Mouse (Mus musculus) MEL (cell line): ENCODE results near the gene Ivd. TPM values are rescaled to one million over a fixed set of nuclear protein-coding genes. Genes with fewer than 3 reads are reported as not detected.

Experiments used
- DNase-seq: peaks from one replicate; pipeline ENCODE4 v3.0.0; 2011; ENCODE audit warnings: low read depth, low spot score
- H3K27ac ChIP-seq: 2 replicates; pipeline ENCODE4 v1.5.1; 2012; ENCODE audit warnings: low read depth, mild to moderate bottlenecking, control low read depth, low read length, moderate library complexity; ENCODE audit not compliant: control insufficient read depth
- H3K27me3 ChIP-seq, 2 experiments: fragments of 150-350 bp in 1 of 2; sonication (generic) in 1 of 2; 2 replicates each; pipeline ENCODE4 v1.6.1; 2012; ENCODE audit warnings: low read length in 2 of 2, mild to moderate bottlenecking in 2 of 2, improper control_type of control experiment in 1 of 2, moderate library complexity in 1 of 2; ENCODE audit not compliant: insufficient read depth in 2 of 2, control insufficient read depth in 1 of 2
- H3K36me3 ChIP-seq, 2 experiments: 2 replicates each; pipeline ENCODE4 v1.6.1; 2012 to 2014; ENCODE audit warnings: low read length in 2 of 2, improper control_type of control experiment in 1 of 2, inconsistent platforms in 1 of 2, mild to moderate bottlenecking in 1 of 2; ENCODE audit not compliant: insufficient read depth in 2 of 2, control insufficient read depth in 1 of 2
- H3K4me1 ChIP-seq, 2 experiments: fragments of 150-350 bp in 1 of 2; sonication (generic) in 1 of 2; 2 replicates each; pipeline ENCODE4 v1.6.1; 2012; ENCODE audit warnings: low read length in 2 of 2, improper control_type of control experiment in 1 of 2, mild to moderate bottlenecking in 1 of 2; ENCODE audit not compliant: insufficient read depth in 2 of 2, control insufficient read depth in 1 of 2
- H3K4me3 ChIP-seq, 2 experiments: fragments of 150-350 bp in 1 of 2; sonication (generic) in 1 of 2; 2 replicates each; pipeline ENCODE4 v1.5.1; 2012; ENCODE audit warnings: low read depth in 2 of 2, low read length in 2 of 2, mild to moderate bottlenecking in 2 of 2, moderate library complexity in 2 of 2, control low read depth in 1 of 2, improper control_type of control experiment in 1 of 2; ENCODE audit not compliant: control insufficient read depth in 1 of 2, insufficient read depth in 1 of 2
- H3K79me2 ChIP-seq: 2 replicates; pipeline ENCODE4 v1.6.1; 2012; ENCODE audit warnings: mild to moderate bottlenecking, low read length, moderate library complexity; ENCODE audit not compliant: control insufficient read depth, poor library complexity, insufficient read depth
- H3K9ac ChIP-seq: 2 replicates; pipeline ENCODE4 v1.6.1; 2012; ENCODE audit warnings: low read depth, mild to moderate bottlenecking, control low read depth, low read length, moderate library complexity; ENCODE audit not compliant: control insufficient read depth, poor library complexity, severe bottlenecking
- H3K9me3 ChIP-seq: fragments of 150-350 bp; sonication (generic); replicated peaks from 2 replicates; pipeline ENCODE4 v1.6.1; 2012; ENCODE audit warnings: mild to moderate bottlenecking, low read length, improper control_type of control experiment, moderate library complexity; ENCODE audit not compliant: insufficient read depth
- BHLHE40 ChIP-seq: IDR thresholded peaks from 2 replicates; pipeline ENCODE4 v1.6.1; 2012; ENCODE audit warnings: low read depth, mild to moderate bottlenecking, inconsistent platforms, low read length, improper control_type of control experiment, borderline replicate concordance
- CHD1 ChIP-seq: IDR thresholded peaks from 2 replicates; pipeline ENCODE4 v1.6.1; 2012; ENCODE audit warnings: low read depth, mild to moderate bottlenecking, inconsistent platforms, low read length, improper control_type of control experiment
- E2F4 ChIP-seq: IDR thresholded peaks from 2 replicates; pipeline ENCODE4 v1.6.1; 2011; ENCODE audit warnings: low read depth, low read length, improper control_type of control experiment, borderline replicate concordance
- ELF1 ChIP-seq: IDR thresholded peaks from 2 replicates; pipeline ENCODE4 v1.6.1; 2014; ENCODE audit warnings: low read depth, mild to moderate bottlenecking, inconsistent platforms, low read length, improper control_type of control experiment, moderate library complexity
- EP300 ChIP-seq, 2 experiments: IDR thresholded peaks; 2 replicates each; pipeline ENCODE4 v1.6.1; 2011; ENCODE audit warnings: improper control_type of control experiment in 2 of 2, low read length in 2 of 2, low read depth in 1 of 2, mild to moderate bottlenecking in 1 of 2
- GABPA ChIP-seq: IDR thresholded peaks from 2 replicates; pipeline ENCODE4 v1.6.1; 2012; ENCODE audit warnings: low read depth, mild to moderate bottlenecking, inconsistent platforms, low read length, improper control_type of control experiment, moderate library complexity
- HCFC1 ChIP-seq: IDR thresholded peaks from 2 replicates; pipeline ENCODE4 v1.6.1; 2012; ENCODE audit warnings: low read depth, mild to moderate bottlenecking, inconsistent platforms, low read length, improper control_type of control experiment, moderate library complexity
- JUND ChIP-seq: IDR thresholded peaks from 2 replicates; pipeline ENCODE4 v1.6.1; 2011; ENCODE audit warnings: low read depth, mild to moderate bottlenecking, improper control_type of control experiment, low read length
- KAT2A ChIP-seq: conservative IDR thresholded peaks from 2 replicates; pipeline ENCODE4 v1.6.1; 2012; ENCODE audit warnings: low read depth, low read length, improper control_type of control experiment, inconsistent platforms
- MAFK ChIP-seq: IDR thresholded peaks from 2 replicates; pipeline ENCODE4 v1.6.1; 2011; ENCODE audit warnings: low read depth, mild to moderate bottlenecking, low read length, improper control_type of control experiment, borderline replicate concordance
- MAX ChIP-seq: IDR thresholded peaks from 2 replicates; pipeline ENCODE4 v1.6.1; 2011; ENCODE audit warnings: low read length, improper control_type of control experiment
- MAZ ChIP-seq: IDR thresholded peaks from 2 replicates; pipeline ENCODE4 v1.6.1; 2012; ENCODE audit warnings: low read depth, mild to moderate bottlenecking, inconsistent platforms, low read length, improper control_type of control experiment
- MEF2A ChIP-seq: IDR thresholded peaks from 2 replicates; pipeline ENCODE4 v1.6.1; 2014; ENCODE audit warnings: low read depth, mild to moderate bottlenecking, inconsistent platforms, low read length, improper control_type of control experiment; ENCODE audit not compliant: poor library complexity, insufficient replicate concordance, severe bottlenecking; ENCODE audit errors: extremely low read depth
- MXI1 ChIP-seq: IDR thresholded peaks from 2 replicates; pipeline ENCODE4 v1.6.1; 2011; ENCODE audit warnings: mild to moderate bottlenecking, low read depth, low read length, improper control_type of control experiment
- MYC ChIP-seq: IDR thresholded peaks from 2 replicates; pipeline ENCODE4 v1.6.1; 2011; ENCODE audit warnings: low read depth, mild to moderate bottlenecking, low read length, improper control_type of control experiment, moderate library complexity
- NELFE ChIP-seq: IDR thresholded peaks from 2 replicates; pipeline ENCODE4 v1.6.1; 2011; ENCODE audit warnings: low read depth, low read length, improper control_type of control experiment
- NRF1 ChIP-seq: IDR thresholded peaks from 2 replicates; pipeline ENCODE4 v1.6.1; 2014; ENCODE audit warnings: low read depth, mild to moderate bottlenecking, inconsistent platforms, low read length, improper control_type of control experiment, moderate library complexity; ENCODE audit not compliant: poor library complexity, insufficient read depth, severe bottlenecking
- POLR2A ChIP-seq, 2 experiments: IDR thresholded peaks; 2 replicates each; pipeline ENCODE4 v1.6.1; 2011 to 2012; ENCODE audit warnings: low read length in 2 of 2, mild to moderate bottlenecking in 2 of 2, control low read depth in 1 of 2, improper control_type of control experiment in 1 of 2, low read depth in 1 of 2, moderate library complexity in 1 of 2; ENCODE audit not compliant: control insufficient read depth in 1 of 2, insufficient read depth in 1 of 2, poor library complexity in 1 of 2
- POLR2AphosphoS2 ChIP-seq: IDR thresholded peaks from 2 replicates; pipeline ENCODE4 v1.6.1; 2011; ENCODE audit warnings: low read length, improper control_type of control experiment
- POLR2AphosphoS5 ChIP-seq: IDR thresholded peaks from 2 replicates; pipeline ENCODE4 v1.6.1; 2012; ENCODE audit warnings: low read depth, borderline replicate concordance, mild to moderate bottlenecking, inconsistent platforms, low read length, moderate library complexity, mixed read lengths
- RAD21 ChIP-seq: IDR thresholded peaks from 2 replicates; pipeline ENCODE4 v1.6.1; 2011; ENCODE audit warnings: mild to moderate bottlenecking, low read depth, low read length, improper control_type of control experiment
- RCOR1 ChIP-seq: IDR thresholded peaks from 2 replicates; pipeline ENCODE4 v1.6.1; 2012; ENCODE audit warnings: low read depth, mild to moderate bottlenecking, inconsistent platforms, low read length, improper control_type of control experiment
- TBP ChIP-seq: IDR thresholded peaks from 2 replicates; pipeline ENCODE4 v1.8.0; 2011; ENCODE audit warnings: low read depth, low read length, improper control_type of control experiment
- UBTF ChIP-seq: IDR thresholded peaks from 2 replicates; pipeline ENCODE4 v1.6.1; 2012; ENCODE audit warnings: low read depth, mild to moderate bottlenecking, inconsistent platforms, low read length, improper control_type of control experiment, moderate library complexity, borderline replicate concordance; ENCODE audit not compliant: insufficient read depth
- USF1 ChIP-seq: IDR thresholded peaks from 2 replicates; pipeline ENCODE4 v1.6.1; 2014; ENCODE audit warnings: low read depth, mild to moderate bottlenecking, inconsistent platforms, low read length, improper control_type of control experiment, moderate library complexity
- USF2 ChIP-seq, 2 experiments: IDR thresholded peaks; 2 replicates each; pipeline ENCODE4 v1.6.1; 2011 to 2012; ENCODE audit warnings: improper control_type of control experiment in 2 of 2, low read length in 2 of 2, borderline replicate concordance in 1 of 2, inconsistent platforms in 1 of 2, low read depth in 1 of 2, mild to moderate bottlenecking in 1 of 2; ENCODE audit not compliant: insufficient read depth in 1 of 2
- ZC3H11A ChIP-seq: IDR thresholded peaks from 2 replicates; pipeline ENCODE4 v1.6.1; 2012; ENCODE audit warnings: low read depth, mild to moderate bottlenecking, inconsistent platforms, low read length, improper control_type of control experiment
- ZNF384 ChIP-seq: IDR thresholded peaks from 2 replicates; pipeline ENCODE4 v1.6.1; 2012; ENCODE audit warnings: low read depth, mild to moderate bottlenecking, inconsistent platforms, low read length, improper control_type of control experiment
- polyA plus RNA-seq, 2 experiments: library from polyadenylated mRNA; stranded (reverse) in 1 of 2; unstranded in 1 of 2; fragments of >175 nt in 1 of 2; fragments of >200 nt in 1 of 2; gene quantifications; 2 replicates each; pipeline versions ENCODE4 v1.2.1 to v1.2.4; 2012; ENCODE audit warnings: low replicate concordance in 2 of 2, low read depth in 1 of 2; ENCODE audit not compliant: insufficient read length in 2 of 2, insufficient read depth in 1 of 2, missing spikeins in 1 of 2
- total RNA-seq: library from RNA; depleted of rRNA; stranded (reverse); fragments of 300-350 nt; gene quantifications from 2 replicates; pipeline ENCODE4 v1.2.3, GENCODE M21; 2012

Gene Ivd
- total and polyA plus RNA-seq, 3 experiments = 17.1 to 33.4 TPM; not detected in 1

- H3K4me3 ChIP-seq = peak overlapping the region; percentile 41 to 42
- H3K4me1 ChIP-seq = peaks cover 4 to 18% of the 10 kb centered on the region in 2 experiments
These were observed 25.7 kb downstream of the Ivd start for GRCm38 (mm10) chr2:118887440-118887839.

GRCm38 (mm10) chr2:118887845-118888548, 26.2 kb downstream of the Ivd start:
- no peaks in the 10 kb centered on the region for H3K79me2 ChIP-seq
- H3K9ac ChIP-seq = peak overlapping the region; percentile 41
- H3K36me3 ChIP-seq = peaks cover 0 to 5% of the 10 kb centered on the region in 2 experiments; a peak in 2 of 4 replicates
- peak overlapping the region; percentile 41 to 68 for H3K4me3 ChIP-seq
- H3K9me3 ChIP-seq = no peaks in the 10 kb centered on the region
- DNase-seq = peak; percentile 83
- H3K4me1 ChIP-seq = peaks cover 4 to 23% of the 10 kb centered on the region in 2 experiments; a peak in 3 of 4 replicates
- H3K27ac ChIP-seq = peak overlapping the region; percentile 33
- H3K27me3 ChIP-seq = no peaks in the 10 kb centered on the region
- TF ChIP-seq MXI1 = peak; percentile 87
- TF ChIP-seq MAZ = 0 out of 2 replicates have a peak, but pooled peaks have one; percentile 58
- no peak for TF ChIP-seq ZNF384
- TF ChIP-seq RAD21 = no peak
- TF ChIP-seq POLR2AphosphoS2 = no peak
- TF ChIP-seq NRF1 = no peak
- no peak for TF ChIP-seq POLR2AphosphoS5
- TF ChIP-seq ELF1 = no peak
- no peak for TF ChIP-seq ZC3H11A
- TF ChIP-seq E2F4 = no peak
- no peak for TF ChIP-seq TBP
- no peak for TF ChIP-seq JUND
- TF ChIP-seq CHD1 = no peak
- TF ChIP-seq GABPA = no peak
- no peak for TF ChIP-seq BHLHE40
- no peak for TF ChIP-seq UBTF
- TF ChIP-seq USF2 (IDR thresholded peaks at IDR 0.05; ENCODE audit: borderline replicate concordance in 1 of 2, insufficient read depth in 1 of 2, low read depth in 1 of 2, low read length in 2 of 2) = no peak
- no peak for TF ChIP-seq MAFK
- TF ChIP-seq MYC = 0 out of 2 replicates have a peak, but pooled peaks have one; percentile 42
- TF ChIP-seq MAX = no peak
- no peak for TF ChIP-seq MEF2A
- no peak for TF ChIP-seq POLR2A (IDR thresholded peaks at IDR 0.05; ENCODE audit: control insufficient read depth in 1 of 2, insufficient read depth in 1 of 2, low read depth in 1 of 2, low read length in 2 of 2, poor library complexity in 1 of 2)
- TF ChIP-seq RCOR1 = no peak
- TF ChIP-seq NELFE = no peak
- 0 out of 2 replicates have a peak, but pooled peaks have one; percentile 26 for TF ChIP-seq HCFC1
- TF ChIP-seq KAT2A = no peak
- TF ChIP-seq USF1 = no peak
- TF ChIP-seq EP300 (IDR thresholded peaks at IDR 0.05; ENCODE audit: low read depth in 1 of 2, low read length in 2 of 2) = peak; percentile 7 to 59; a peak in 2 of 4 replicates

More at GRCm38 (mm10) chr2:118887440-118887839, 25.7 kb downstream of the Ivd start:
- DNase-seq = no peak
- Histone ChIP-seq H3K27ac (peak overlapping the region; percentile 0; the same call in 1 of the 2 replicates), H3K9ac (peak overlapping the region; percentile 3), H3K9me3 (no peaks in the 10 kb centered on the region), H3K79me2 (no peaks in the 10 kb centered on the region), H3K36me3 (peaks cover 0 to 5% of the 10 kb centered on the region in 2 experiments; a peak in 2 of 4 replicates), H3K27me3 (no peaks in the 10 kb centered on the region)
- TF ChIP-seq NRF1 = no peak
- no peak for TF ChIP-seq POLR2AphosphoS5
